Mouse (Mus musculus): ENCODE results near the gene Cadps2. TPM values are rescaled to one million over a fixed set of nuclear protein-coding genes. Genes with fewer than 3 reads are reported as not detected.

The Cadps2 gene
- polyA plus RNA-seq, 1 experiment, result not detected

DNA sequence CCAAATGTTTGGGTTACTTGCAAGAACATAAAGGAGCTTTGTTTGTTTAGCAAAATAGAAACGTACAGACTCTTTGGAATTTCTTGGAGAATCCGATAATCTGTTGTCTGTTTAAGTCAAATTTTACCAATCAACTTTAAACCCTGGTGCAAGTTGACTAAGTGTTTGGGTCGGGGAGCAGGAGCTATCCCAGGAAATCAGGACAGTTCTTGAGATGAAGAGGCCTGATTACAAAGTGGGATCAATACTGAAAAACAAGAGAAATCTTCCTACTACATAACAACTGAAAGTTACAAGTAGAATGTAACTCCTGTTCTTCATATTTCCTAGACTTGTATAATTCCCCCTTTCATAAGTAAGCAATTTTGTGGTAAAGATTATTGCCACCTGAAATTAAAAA lies 587.8 kb downstream of the Cadps2 start:
- TF ChIP-seq CTCF (IDR thresholded peaks at IDR 0.05; ENCODE audit: insufficient read depth, low read depth, low read length), result no peak
- no peak for TF ChIP-seq POLR2A (IDR thresholded peaks at IDR 0.05; ENCODE audit: insufficient read depth, low read depth, low read length)
- H3K27ac ChIP-seq (ENCODE audit: insufficient read depth, low read depth, low read length), result no peak overlapping the region
- no peak overlapping the region for H3K4me3 ChIP-seq (ENCODE audit: insufficient read depth, low read depth, low read length)
- WGBS, result 41% methylated on average over 3 of the region's 3 CpGs
- 0 out of 2 replicates have a peak, but pooled peaks cover 3% of the 10 kb centered on the region for H3K4me1 ChIP-seq (ENCODE audit: control insufficient read depth, insufficient read depth, low read length)

- H3K4me1 ChIP-seq (ENCODE audit: control insufficient read depth, insufficient read depth, low read length), result 0 out of 2 replicates have a peak, but pooled peaks cover 3% of the 10 kb centered on the region
- TF ChIP-seq POLR2A (IDR thresholded peaks at IDR 0.05; ENCODE audit: insufficient read depth, low read depth, low read length) (no peak), CTCF (IDR thresholded peaks at IDR 0.05; ENCODE audit: insufficient read depth, low read depth, low read length) (no peak)
- no peak overlapping the region for H3K4me3 ChIP-seq (ENCODE audit: insufficient read depth, low read depth, low read length)
- 6% methylated on average over 22 of the region's 22 CpGs for WGBS
- no peak overlapping the region for H3K27ac ChIP-seq (ENCODE audit: insufficient read depth, low read depth, low read length)
Observed at GRCm38 (mm10) chr6:23250288-23250955, 588.8 kb downstream of the Cadps2 start.

GRCm38 (mm10) chr6:23249616-23250287 lies 589.5 kb downstream of the Cadps2 start:
- H3K27ac ChIP-seq (ENCODE audit: insufficient read depth, low read depth, low read length), result no peak overlapping the region
- TF ChIP-seq CTCF (IDR thresholded peaks at IDR 0.05; ENCODE audit: insufficient read depth, low read depth, low read length), result no peak
- TF ChIP-seq POLR2A (IDR thresholded peaks at IDR 0.05; ENCODE audit: insufficient read depth, low read depth, low read length), result no peak
- 0 out of 2 replicates have a peak, but pooled peaks cover 3% of the 10 kb centered on the region for H3K4me1 ChIP-seq (ENCODE audit: control insufficient read depth, insufficient read depth, low read length)
- no peak overlapping the region for H3K4me3 ChIP-seq (ENCODE audit: insufficient read depth, low read depth, low read length)
- 4% methylated on average over 29 of the region's 29 CpGs for WGBS

DNA sequence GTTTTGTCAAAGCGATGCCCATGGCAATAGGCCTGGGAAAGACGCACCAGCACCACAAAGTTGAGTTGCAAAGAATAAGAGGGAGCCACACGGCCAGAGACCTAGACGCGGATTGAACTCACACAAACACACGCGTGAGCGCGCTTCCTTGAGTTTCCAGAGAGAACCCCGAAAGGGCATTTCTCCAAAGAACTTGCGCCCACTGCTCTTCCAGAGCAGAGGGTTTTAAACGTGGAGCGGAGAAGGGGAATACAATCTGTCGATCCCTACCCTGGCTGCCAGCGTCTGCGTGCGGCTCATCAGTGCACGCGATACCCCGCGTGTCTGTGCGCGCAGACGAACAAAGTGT lies 590.2 kb downstream of the Cadps2 start:
- Histone ChIP-seq H3K27ac (ENCODE audit: insufficient read depth, low read depth, low read length) (no peak overlapping the region), H3K4me3 (ENCODE audit: insufficient read depth, low read depth, low read length) (no peak overlapping the region), H3K4me1 (ENCODE audit: control insufficient read depth, insufficient read depth, low read length) (0 out of 2 replicates have a peak, but pooled peaks cover 3% of the 10 kb centered on the region)
- TF ChIP-seq CTCF (IDR thresholded peaks at IDR 0.05; ENCODE audit: insufficient read depth, low read depth, low read length), result no peak
- TF ChIP-seq POLR2A (IDR thresholded peaks at IDR 0.05; ENCODE audit: insufficient read depth, low read depth, low read length), result no peak
- 2% methylated on average over 24 of the region's 24 CpGs for WGBS

GRCm38 (mm10) chr6:23248313-23249052 lies 590.7 kb downstream of the Cadps2 start, which contains the start of gene Fezf1:
TSS of gene Fezf1 (minus strand) at chr6:23248362.
- Histone ChIP-seq H3K4me1 (ENCODE audit: control insufficient read depth, insufficient read depth, low read length) (0 out of 2 replicates have a peak, but pooled peaks cover 3% of the 10 kb centered on the region), H3K27ac (ENCODE audit: insufficient read depth, low read depth, low read length) (no peak within 1 kb of the TSS), H3K4me3 (ENCODE audit: insufficient read depth, low read depth, low read length) (no peak within 1 kb of the TSS)
- TF ChIP-seq POLR2A (IDR thresholded peaks at IDR 0.05; ENCODE audit: insufficient read depth, low read depth, low read length), result no peak
- TF ChIP-seq CTCF (IDR thresholded peaks at IDR 0.05; ENCODE audit: insufficient read depth, low read depth, low read length), result no peak
- WGBS, result 2% methylated on average over 31 of the region's 31 CpGs

DNA sequence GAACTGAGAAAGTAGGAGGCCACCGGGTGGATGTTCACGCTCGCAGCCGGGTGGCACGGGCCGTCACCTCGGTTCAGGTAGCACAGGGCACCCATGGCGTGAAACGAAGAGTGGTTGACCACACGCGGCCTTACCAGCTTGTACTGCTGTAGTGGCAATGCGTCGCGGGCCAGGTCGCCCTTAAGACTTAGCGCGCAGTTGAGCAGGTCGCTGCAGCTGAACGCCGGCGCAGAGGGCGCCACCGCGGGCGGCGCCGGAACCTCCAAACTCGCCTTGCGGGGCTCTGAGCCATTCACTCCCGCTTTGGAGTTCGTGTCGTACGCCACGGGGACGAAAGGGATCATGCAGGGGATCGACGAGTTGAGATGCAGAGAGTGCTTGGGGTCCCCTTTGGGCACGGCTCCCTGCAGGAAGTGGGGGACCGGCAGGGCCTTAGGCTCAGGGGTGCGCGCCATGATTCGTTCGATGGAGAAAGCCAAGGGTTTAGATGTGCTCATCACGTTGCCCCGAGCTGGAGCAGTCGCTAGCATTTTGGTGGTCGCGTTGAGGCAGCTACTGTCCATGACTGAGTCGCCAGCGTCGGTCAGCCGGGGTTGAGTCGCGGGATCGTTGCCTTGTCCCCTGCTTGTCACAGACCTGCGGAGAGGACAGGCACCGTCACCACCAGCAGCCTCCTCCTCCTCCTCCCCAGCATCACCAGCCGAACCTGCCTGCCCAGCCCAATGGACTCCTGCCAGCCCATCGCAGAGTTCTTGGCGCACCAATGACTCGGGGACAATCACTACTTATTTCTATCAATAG lies 591.5 kb downstream of the Cadps2 start:
- Histone ChIP-seq H3K4me3 (ENCODE audit: insufficient read depth, low read depth, low read length) (no peak overlapping the region), H3K4me1 (ENCODE audit: control insufficient read depth, insufficient read depth, low read length) (0 out of 2 replicates have a peak, but pooled peaks cover 3% of the 10 kb centered on the region), H3K27ac (ENCODE audit: insufficient read depth, low read depth, low read length) (no peak overlapping the region)
- TF ChIP-seq CTCF (IDR thresholded peaks at IDR 0.05; ENCODE audit: insufficient read depth, low read depth, low read length) (no peak), POLR2A (IDR thresholded peaks at IDR 0.05; ENCODE audit: insufficient read depth, low read depth, low read length) (no peak)
- 2% methylated on average over 61 of the region's 61 CpGs for WGBS

- 4% methylated on average over 23 of the region's 23 CpGs for WGBS
- TF ChIP-seq POLR2A (IDR thresholded peaks at IDR 0.05; ENCODE audit: insufficient read depth, low read depth, low read length) (no peak), CTCF (IDR thresholded peaks at IDR 0.05; ENCODE audit: insufficient read depth, low read depth, low read length) (no peak)
- Histone ChIP-seq H3K4me3 (ENCODE audit: insufficient read depth, low read depth, low read length) (no peak overlapping the region), H3K27ac (ENCODE audit: insufficient read depth, low read depth, low read length) (no peak overlapping the region), H3K4me1 (ENCODE audit: control insufficient read depth, insufficient read depth, low read length) (0 out of 2 replicates have a peak, but pooled peaks cover 3% of the 10 kb centered on the region)
Observed at GRCm38 (mm10) chr6:23246790-23247511, 592.3 kb downstream of the Cadps2 start.

All from olfactory bulb, adult 2 months (tissue).